Mouse (Mus musculus): Measurements from ENCODE around the gene Txlna. TPM values are rescaled to one million over a fixed set of nuclear protein-coding genes. Genes with fewer than 3 reads are reported as not detected.

Txlna gene
- polyA plus RNA-seq, 1 experiment = 40.0 TPM

DNA sequence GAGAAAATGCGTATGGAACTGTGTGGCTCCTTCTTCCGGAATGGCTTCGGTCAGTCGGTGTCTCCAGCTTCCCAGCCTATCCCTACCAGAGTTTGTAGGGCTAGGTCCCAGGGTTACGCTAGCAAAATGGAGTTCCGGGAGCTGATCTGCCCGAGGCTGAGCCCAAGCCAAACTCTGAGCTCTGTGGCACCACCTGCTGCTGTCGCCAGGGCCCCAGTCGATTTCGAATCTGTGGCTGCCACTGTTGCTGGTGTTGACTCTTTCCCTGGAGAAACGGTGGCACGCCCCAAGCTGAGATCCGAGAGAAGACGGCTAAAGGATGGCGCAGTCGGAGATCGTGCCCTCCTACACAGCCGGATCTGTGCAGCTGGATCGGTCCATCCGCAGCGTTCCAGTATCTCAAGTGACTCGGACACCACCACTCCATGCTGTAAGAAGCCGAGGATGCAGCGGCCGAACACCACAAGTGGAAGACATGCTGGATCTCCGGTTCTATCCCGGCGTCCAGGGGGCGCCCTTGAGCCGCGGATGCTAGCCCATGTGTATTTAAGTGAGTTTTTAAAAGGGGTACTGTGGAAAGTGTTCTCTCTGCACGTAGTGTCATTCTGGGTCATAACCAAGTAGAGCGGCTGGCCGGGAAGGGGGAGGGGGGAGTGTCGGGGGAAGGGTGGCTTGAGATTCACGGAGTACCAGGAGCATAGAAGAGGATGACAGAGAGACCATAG, 55.8 kb downstream of the Txlna start:
- Histone ChIP-seq H3K4me3 (replicated peaks; ENCODE audit: insufficient read depth, low read depth, low read length) (peak overlapping the region; percentile 57), H3K27ac (ENCODE audit: insufficient read depth, low read length) (no peak overlapping the region), H3K27me3 (ENCODE audit: control insufficient read depth, insufficient read depth, low read length) (no peaks in the 10 kb centered on the region), H3K4me1 (ENCODE audit: control insufficient read depth, insufficient read depth, low read length) (no peaks in the 10 kb centered on the region)
- DNase-seq = peak; percentile 69 to 80
- WGBS = 3% methylated on average over 36 of the region's 36 CpGs
- TF ChIP-seq POLR2A (IDR thresholded peaks at IDR 0.05; ENCODE audit: borderline replicate concordance, insufficient read depth, low read length) (no peak), CTCF (IDR thresholded peaks at IDR 0.05; ENCODE audit: borderline replicate concordance, insufficient read depth, low read depth, low read length) (peak; percentile 63)

DNA sequence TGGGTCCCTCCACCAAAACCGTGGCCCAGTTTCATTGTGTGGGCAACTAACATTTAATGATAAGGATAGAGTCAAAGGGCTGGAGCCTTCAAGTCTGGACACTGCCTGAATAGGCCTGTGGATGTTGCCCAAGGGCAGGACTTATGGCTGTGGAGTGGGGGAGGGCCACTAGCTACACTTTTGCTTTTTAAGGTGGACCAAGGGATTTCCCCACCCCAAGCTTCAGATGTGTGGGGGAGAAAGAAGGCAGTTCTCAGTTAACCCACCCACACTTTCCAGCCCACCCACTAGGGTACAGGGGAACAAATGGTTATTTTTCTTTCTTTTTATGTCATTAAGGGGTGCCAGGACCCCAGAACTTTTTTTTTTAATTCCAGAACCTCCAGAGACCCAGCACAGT, 56.5 kb downstream of the Txlna start:
- Histone ChIP-seq H3K27ac (ENCODE audit: insufficient read depth, low read length) (no peak overlapping the region), H3K4me1 (ENCODE audit: control insufficient read depth, insufficient read depth, low read length) (no peaks in the 10 kb centered on the region), H3K4me3 (replicated peaks; ENCODE audit: insufficient read depth, low read depth, low read length) (no peak overlapping the region), H3K27me3 (ENCODE audit: control insufficient read depth, insufficient read depth, low read length) (no peaks in the 10 kb centered on the region)
- no peak for TF ChIP-seq POLR2A (IDR thresholded peaks at IDR 0.05; ENCODE audit: borderline replicate concordance, insufficient read depth, low read length)
- no peak for TF ChIP-seq CTCF (IDR thresholded peaks at IDR 0.05; ENCODE audit: borderline replicate concordance, insufficient read depth, low read depth, low read length)
- whole genome bisulfite sequencing = 75% methylated on average over 1 of the region's 1 CpGs
- DNase-seq = no peak

DNA sequence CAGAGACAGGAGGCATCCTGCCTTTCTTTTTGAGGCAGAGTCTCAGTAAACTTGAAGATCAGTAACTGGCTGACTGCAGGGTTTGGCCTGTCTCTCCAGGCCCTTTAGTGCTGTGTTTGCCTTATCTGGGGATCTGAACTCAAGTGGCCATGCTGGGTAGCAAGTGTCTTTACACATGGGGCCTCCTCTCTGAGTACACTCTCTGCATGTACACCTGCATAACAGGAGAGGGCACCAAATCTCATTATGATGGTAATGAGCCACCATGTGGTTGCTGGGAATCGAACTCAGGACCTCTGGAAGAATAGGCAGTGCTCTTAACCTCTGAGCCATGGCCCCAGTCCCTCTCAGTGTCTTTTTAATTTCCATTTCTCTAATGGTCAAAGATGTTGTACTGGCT, 58.6 kb downstream of the Txlna start:
- Histone ChIP-seq H3K27me3 (ENCODE audit: control insufficient read depth, insufficient read depth, low read length) (no peaks in the 10 kb centered on the region), H3K4me1 (ENCODE audit: control insufficient read depth, insufficient read depth, low read length) (no peaks in the 10 kb centered on the region; the same call in 1 of the 2 replicates), H3K27ac (ENCODE audit: insufficient read depth, low read length) (no peak overlapping the region), H3K4me3 (replicated peaks; ENCODE audit: insufficient read depth, low read depth, low read length) (no peak overlapping the region)
- 72% methylated on average over 1 of the region's 1 CpGs for WGBS
- DNase-seq = no peak
- no peak for TF ChIP-seq POLR2A (IDR thresholded peaks at IDR 0.05; ENCODE audit: borderline replicate concordance, insufficient read depth, low read length)
- no peak for TF ChIP-seq CTCF (IDR thresholded peaks at IDR 0.05; ENCODE audit: borderline replicate concordance, insufficient read depth, low read depth, low read length)

DNA sequence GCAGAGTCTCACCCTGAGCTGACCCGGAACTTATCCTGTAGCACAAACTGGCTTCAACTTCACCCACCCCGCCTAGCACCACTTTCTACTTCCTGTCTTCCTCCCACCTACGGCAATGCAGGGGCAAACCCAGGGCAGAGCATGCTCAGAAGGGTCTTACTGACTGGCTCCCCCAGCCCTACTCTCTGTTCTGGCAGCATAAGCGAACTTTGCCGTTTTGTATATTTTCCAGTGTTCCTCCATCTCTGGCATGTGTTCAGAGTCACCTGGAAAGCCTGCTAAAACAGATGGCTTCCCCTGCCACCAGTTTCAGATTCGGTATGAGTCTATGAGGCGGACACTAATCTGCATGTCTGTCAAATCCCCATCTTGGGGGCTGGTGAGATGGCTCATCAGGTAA, 60.5 kb downstream of the Txlna start:
- DNase-seq = peak; percentile 40 to 59
- Histone ChIP-seq H3K27me3 (ENCODE audit: control insufficient read depth, insufficient read depth, low read length) (no peaks in the 10 kb centered on the region), H3K4me1 (ENCODE audit: control insufficient read depth, insufficient read depth, low read length) (no peaks in the 10 kb centered on the region; the same call in 1 of the 2 replicates), H3K27ac (ENCODE audit: insufficient read depth, low read length) (no peak overlapping the region), H3K4me3 (replicated peaks; ENCODE audit: insufficient read depth, low read depth, low read length) (no peak overlapping the region)
- no peak for TF ChIP-seq POLR2A (IDR thresholded peaks at IDR 0.05; ENCODE audit: borderline replicate concordance, insufficient read depth, low read length)
- TF ChIP-seq CTCF (IDR thresholded peaks at IDR 0.05; ENCODE audit: borderline replicate concordance, insufficient read depth, low read depth, low read length) = no peak
- 10% methylated on average over 7 of the region's 7 CpGs for WGBS

- Histone ChIP-seq H3K27ac (ENCODE audit: insufficient read depth, low read length) (no peak within 1 kb of the TSS), H3K4me1 (ENCODE audit: control insufficient read depth, insufficient read depth, low read length) (no peaks in the 10 kb centered on the region; the same call in 1 of the 2 replicates), H3K27me3 (ENCODE audit: control insufficient read depth, insufficient read depth, low read length) (no peaks in the 10 kb centered on the region), H3K4me3 (replicated peaks; ENCODE audit: insufficient read depth, low read depth, low read length) (no peak within 1 kb of the TSS)
- WGBS = 74% methylated on average over 5 of the region's 5 CpGs
- TF ChIP-seq CTCF (IDR thresholded peaks at IDR 0.05; ENCODE audit: borderline replicate concordance, insufficient read depth, low read depth, low read length) (no peak), POLR2A (IDR thresholded peaks at IDR 0.05; ENCODE audit: borderline replicate concordance, insufficient read depth, low read length) (no peak)
- no peak for DNase-seq
These were observed 62.4 kb downstream of the Txlna start, which contains the start of gene Fam167b for GRCm38 (mm10) chr4:129578466-129578865. Fam167b (minus strand) TSS chr4:129578549.

DNA sequence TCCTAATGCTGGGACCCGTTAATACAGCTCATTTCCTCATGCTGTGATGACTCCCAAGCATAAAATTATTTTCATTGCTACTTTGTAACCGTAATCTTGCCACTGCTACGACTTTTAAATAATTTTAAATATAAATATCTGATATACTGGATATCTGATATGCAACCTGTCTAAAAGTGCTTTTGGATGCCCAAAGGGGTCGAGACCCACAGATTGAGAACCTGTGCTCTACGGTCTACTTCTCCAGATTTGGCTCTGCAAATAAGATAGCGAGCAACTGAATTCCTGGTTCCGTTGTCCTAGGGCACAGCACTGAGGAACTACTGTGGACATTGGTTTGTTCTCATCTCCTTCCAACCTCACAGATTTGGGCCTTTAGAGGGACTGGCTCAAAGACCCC, 63.2 kb downstream of the Txlna start:
- no peaks in the 10 kb centered on the region; the same call in 1 of the 2 replicates for H3K4me1 ChIP-seq (ENCODE audit: control insufficient read depth, insufficient read depth, low read length)
- WGBS = 71% methylated on average over 7 of the region's 7 CpGs
- H3K27me3 ChIP-seq (ENCODE audit: control insufficient read depth, insufficient read depth, low read length) = no peaks in the 10 kb centered on the region
- DNase-seq = no peak
- H3K4me3 ChIP-seq (replicated peaks; ENCODE audit: insufficient read depth, low read depth, low read length) = no peak overlapping the region
- no peak overlapping the region for H3K27ac ChIP-seq (ENCODE audit: insufficient read depth, low read length)
- TF ChIP-seq POLR2A (IDR thresholded peaks at IDR 0.05; ENCODE audit: borderline replicate concordance, insufficient read depth, low read length) = no peak
- no peak for TF ChIP-seq CTCF (IDR thresholded peaks at IDR 0.05; ENCODE audit: borderline replicate concordance, insufficient read depth, low read depth, low read length)

- Histone ChIP-seq H3K4me1 (ENCODE audit: control insufficient read depth, insufficient read depth, low read length) (no peaks in the 10 kb centered on the region; the same call in 1 of the 2 replicates), H3K4me3 (replicated peaks; ENCODE audit: insufficient read depth, low read depth, low read length) (no peak overlapping the region), H3K27ac (ENCODE audit: insufficient read depth, low read length) (no peak overlapping the region), H3K27me3 (ENCODE audit: control insufficient read depth, insufficient read depth, low read length) (no peaks in the 10 kb centered on the region)
- 16% methylated on average over 21 of the region's 21 CpGs for WGBS
- TF ChIP-seq CTCF (IDR thresholded peaks at IDR 0.05; ENCODE audit: borderline replicate concordance, insufficient read depth, low read depth, low read length) (peak; percentile 14; the same call in 1 of the 2 replicates), POLR2A (IDR thresholded peaks at IDR 0.05; ENCODE audit: borderline replicate concordance, insufficient read depth, low read length) (no peak)
- DNase-seq = peak; percentile 46 to 51
These were observed 63.9 kb downstream of the Txlna start for GRCm38 (mm10) chr4:129576863-129577491.

Other genes starting within 250 kb of the Txlna start
- 2.1 and 2.2 TPM in 2 replicates for gene Zbtb8b, start 200.2 kb downstream of the Txlna start, polyA plus RNA-seq (2012; rRNA removed)
- gene Bsdc1, start 179.5 kb downstream of the Txlna start, polyA plus RNA-seq (2012; rRNA removed) = 33.9 and 37.3 TPM in 2 replicates
- 0.16 TPM in 2 replicates for gene Tssk3, start 150.0 kb downstream of the Txlna start, polyA plus RNA-seq (2012; rRNA removed)
- gene Fam229a, start 149.9 kb downstream of the Txlna start, polyA plus RNA-seq (2012; rRNA removed) = 0.67 and 0.92 TPM in 2 replicates
- gene Marcksl1, start 127.5 kb downstream of the Txlna start, polyA plus RNA-seq (2012; rRNA removed) = 68.0 and 70.0 TPM in 2 replicates
- 61.5 and 66.8 TPM in 2 replicates for gene Hdac1, start 98.4 kb downstream of the Txlna start, polyA plus RNA-seq (2012; rRNA removed)
- gene Lck, start 67.4 kb downstream of the Txlna start, polyA plus RNA-seq (2012; rRNA removed) = 0.92 and 1.00 TPM in 2 replicates
- 0.26 and 0.40 TPM in 2 replicates for gene Fam167b, start 62.5 kb downstream of the Txlna start, polyA plus RNA-seq (2012; rRNA removed)
- 231 and 232 TPM in 2 replicates for gene Eif3i, start 40.4 kb downstream of the Txlna start, polyA plus RNA-seq (2012; rRNA removed)
- 143 and 144 TPM in 2 replicates for gene Tmem234, start 40.4 kb downstream of the Txlna start, polyA plus RNA-seq (2012; rRNA removed)
- 8.8 and 10.6 TPM in 2 replicates for gene Dcdc2b, start 26.8 kb downstream of the Txlna start, polyA plus RNA-seq (2012; rRNA removed)
- gene Iqcc, start 22.0 kb downstream of the Txlna start, polyA plus RNA-seq (2012; rRNA removed) = 37.1 and 40.6 TPM in 2 replicates
- 184 and 201 TPM in 2 replicates for gene Ccdc28b, start 17.1 kb downstream of the Txlna start, polyA plus RNA-seq (2012; rRNA removed)
- gene Kpna6, start 31.7 kb upstream of the Txlna start, polyA plus RNA-seq (2012; rRNA removed) = 55.3 and 56.9 TPM in 2 replicates
- 13.2 and 13.8 TPM in 2 replicates for gene Tmem39b, start 55.8 kb upstream of the Txlna start, polyA plus RNA-seq (2012; rRNA removed)
- 42.0 and 42.5 TPM in 2 replicates for gene Khdrbs1, start 101.2 kb upstream of the Txlna start, polyA plus RNA-seq (2012; rRNA removed)
- gene Ptp4a2, start 170.2 kb upstream of the Txlna start, polyA plus RNA-seq (2012; rRNA removed) = 62.8 and 66.3 TPM in 2 replicates